Mouse (Mus musculus): ENCODE measurements around the gene Atxn7l1. TPM values are rescaled to one million over a fixed set of nuclear protein-coding genes. Genes with fewer than 3 reads are reported as not detected.
"Not testable (repeated sequence)": the region's sequence is repeated elsewhere in the genome, so short reads cannot be mapped to it uniquely, and the experiment has no call there.

Gene Atxn7l1
- polyA plus RNA-seq, 1 experiment from 2014 or later: 25.7 TPM

DNA sequence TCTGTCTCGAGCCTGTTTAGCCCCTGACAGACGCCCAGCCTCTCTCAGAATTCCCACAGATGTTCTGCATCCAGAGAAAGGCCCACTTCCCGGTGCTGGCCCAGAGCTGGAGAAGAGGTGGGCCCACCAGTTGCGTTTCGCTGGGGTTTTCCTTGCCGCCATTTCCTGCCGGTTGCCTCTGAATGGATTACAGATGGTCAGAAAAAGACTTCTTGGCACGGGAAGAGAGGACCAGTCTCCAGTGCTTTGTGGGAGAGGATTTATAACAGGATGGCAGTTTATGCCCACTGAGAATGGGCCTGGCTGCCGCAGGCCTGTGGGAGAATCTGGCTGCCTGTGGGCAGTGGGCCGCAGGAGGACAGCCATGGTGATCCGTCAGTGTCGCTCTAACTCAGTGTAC, 15.0 kb downstream of the Atxn7l1 start:
- Histone ChIP-seq H3K9ac (no peak overlapping the region), H3K4me1 (replicated peaks; ENCODE audit: control insufficient read depth, insufficient read depth, low read length) (peaks cover 6% of the 10 kb centered on the region), H3K9me3 (ENCODE audit: control insufficient read depth, low read length) (no peaks in the 10 kb centered on the region), H3K36me3 (replicated peaks; ENCODE audit: control insufficient read depth, insufficient read depth) (no peaks in the 10 kb centered on the region), H3K27me3 (ENCODE audit: control insufficient read depth, insufficient read depth, low read length) (no peaks in the 10 kb centered on the region), H3K4me2 (replicated peaks) (no peak overlapping the region), H3K27ac (peak overlapping the region; percentile 32), H3K4me3 (replicated peaks; ENCODE audit: low read length) (no peak overlapping the region)
- DNase-seq (ENCODE audit: low spot score) (peak; percentile 55), ATAC-seq (ENCODE audit: low FRiP score) (peak; percentile 78; the same call in 1 of the 2 replicates)
- WGBS: 29% methylated on average over 12 of the region's 12 CpGs

DNA sequence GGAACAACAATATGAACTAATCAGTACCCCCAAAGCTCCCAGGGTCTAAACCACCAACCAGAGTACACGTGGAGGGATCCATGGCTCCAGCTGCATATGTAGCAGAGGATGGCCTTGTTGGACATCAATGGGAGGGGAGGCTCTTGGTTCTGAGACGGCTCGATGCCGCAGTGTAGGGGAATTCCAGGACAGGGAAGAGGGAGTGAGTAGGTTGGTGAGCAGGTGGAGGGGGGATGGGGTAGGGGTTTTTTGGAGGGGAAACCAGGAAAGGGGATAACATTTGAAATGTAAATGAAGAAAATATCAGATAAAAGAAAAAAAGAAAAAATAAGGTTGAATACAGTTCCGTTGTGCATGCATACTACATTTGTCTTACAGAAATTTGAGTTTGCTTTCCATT, 16.5 kb downstream of the Atxn7l1 start:
- not testable (repeated sequence) for H3K9me3 ChIP-seq (ENCODE audit: control insufficient read depth, low read length); H3K4me2 ChIP-seq (replicated peaks); H3K4me3 ChIP-seq (replicated peaks; ENCODE audit: low read length); H3K4me1 ChIP-seq (replicated peaks; ENCODE audit: control insufficient read depth, insufficient read depth, low read length); H3K36me3 ChIP-seq (replicated peaks; ENCODE audit: control insufficient read depth, insufficient read depth); H3K27me3 ChIP-seq (ENCODE audit: control insufficient read depth, insufficient read depth, low read length); DNase-seq (ENCODE audit: low spot score); H3K27ac ChIP-seq; H3K9ac ChIP-seq; ATAC-seq (ENCODE audit: low FRiP score)
- 96% methylated on average over 5 of the region's 5 CpGs for WGBS

DNA sequence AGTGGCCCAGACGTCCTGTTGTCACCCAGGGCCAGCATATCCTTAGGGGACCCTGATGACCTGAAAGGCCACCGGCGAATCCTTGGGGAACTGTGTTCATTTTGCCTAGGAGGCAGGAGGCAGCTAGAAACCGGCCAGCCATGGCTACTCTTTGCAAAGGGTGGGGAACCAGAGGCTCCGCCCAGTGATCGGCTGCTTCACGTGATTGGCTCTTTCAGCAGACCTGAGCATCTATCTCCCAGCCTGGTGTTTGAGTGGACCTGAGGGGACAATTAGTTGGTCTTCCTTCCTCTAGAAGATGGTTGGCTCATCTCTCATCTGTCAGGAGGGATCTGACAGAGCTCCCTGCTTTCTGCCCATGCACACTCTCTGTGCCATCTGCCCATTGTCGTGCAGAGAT, 19.2 kb downstream of the Atxn7l1 start:
- ATAC-seq (ENCODE audit: low FRiP score) (no peak), DNase-seq (ENCODE audit: low spot score) (no peak)
- no peak overlapping the region for H3K27ac ChIP-seq
- H3K9ac ChIP-seq: no peak overlapping the region
- 55% methylated on average over 8 of the region's 8 CpGs for WGBS
- no peaks in the 10 kb centered on the region for H3K36me3 ChIP-seq (replicated peaks; ENCODE audit: control insufficient read depth, insufficient read depth)
- H3K4me3 ChIP-seq (replicated peaks; ENCODE audit: low read length): no peak overlapping the region
- H3K27me3 ChIP-seq (ENCODE audit: control insufficient read depth, insufficient read depth, low read length): no peaks in the 10 kb centered on the region
- no peak overlapping the region for H3K4me2 ChIP-seq (replicated peaks)
- H3K4me1 ChIP-seq (replicated peaks; ENCODE audit: control insufficient read depth, insufficient read depth, low read length): peaks cover 6% of the 10 kb centered on the region
- no peaks in the 10 kb centered on the region for H3K9me3 ChIP-seq (ENCODE audit: control insufficient read depth, low read length)

DNA sequence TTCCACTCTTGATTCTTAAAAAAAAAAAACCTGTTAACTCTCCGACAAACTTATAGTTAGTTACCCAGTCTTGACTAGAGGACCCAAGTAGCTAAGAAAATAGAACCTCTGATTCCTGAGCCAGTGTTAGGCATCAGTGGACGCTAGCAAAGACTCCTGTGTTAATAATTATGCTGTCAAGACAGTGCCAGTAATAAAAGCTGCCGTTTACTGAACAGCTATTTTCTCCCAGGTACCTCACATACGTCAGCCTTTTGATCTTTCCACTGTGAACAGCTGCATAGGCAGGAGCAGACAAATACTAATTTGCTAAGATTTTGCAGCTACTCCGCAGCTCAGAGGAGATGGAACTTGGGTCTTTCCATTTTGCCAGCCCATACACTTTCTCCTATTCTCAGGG, 20.1 kb downstream of the Atxn7l1 start:
- ATAC-seq (ENCODE audit: low FRiP score) (no peak), DNase-seq (ENCODE audit: low spot score) (no peak)
- Histone ChIP-seq H3K27ac (no peak overlapping the region), H3K4me3 (replicated peaks; ENCODE audit: low read length) (no peak overlapping the region), H3K4me1 (replicated peaks; ENCODE audit: control insufficient read depth, insufficient read depth, low read length) (peaks cover 3% of the 10 kb centered on the region), H3K9me3 (ENCODE audit: control insufficient read depth, low read length) (no peaks in the 10 kb centered on the region), H3K36me3 (replicated peaks; ENCODE audit: control insufficient read depth, insufficient read depth) (no peaks in the 10 kb centered on the region), H3K4me2 (replicated peaks) (no peak overlapping the region), H3K9ac (no peak overlapping the region), H3K27me3 (ENCODE audit: control insufficient read depth, insufficient read depth, low read length) (no peaks in the 10 kb centered on the region)
- 83% methylated on average over 5 of the region's 5 CpGs for WGBS

DNA sequence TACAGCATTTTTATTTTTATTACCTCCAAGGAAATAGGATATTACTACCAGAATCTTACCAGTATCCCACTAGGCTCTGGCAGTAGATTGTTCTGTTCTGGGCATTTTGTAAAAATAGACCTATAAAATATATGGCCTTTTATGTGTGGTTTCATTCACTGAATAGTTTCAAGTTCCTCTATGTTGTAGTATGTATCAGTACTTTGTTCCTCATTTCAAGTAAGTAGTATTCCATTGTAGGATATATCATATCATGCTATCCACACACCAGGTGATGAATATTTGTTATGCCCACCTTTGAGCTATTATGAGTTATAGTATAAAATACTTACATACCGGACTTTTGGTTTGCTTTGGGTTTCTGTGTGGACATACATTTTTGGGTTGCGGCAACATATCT, 21.0 kb downstream of the Atxn7l1 start:
- 99% methylated on average over 2 of the region's 2 CpGs for WGBS
- DNase-seq (ENCODE audit: low spot score) (no peak), ATAC-seq (ENCODE audit: low FRiP score) (no peak)
- no peak overlapping the region for H3K9ac ChIP-seq
- no peak overlapping the region for H3K4me2 ChIP-seq (replicated peaks)
- H3K27ac ChIP-seq: no peak overlapping the region
- no peaks in the 10 kb centered on the region for H3K27me3 ChIP-seq (ENCODE audit: control insufficient read depth, insufficient read depth, low read length)
- no peaks in the 10 kb centered on the region for H3K36me3 ChIP-seq (replicated peaks; ENCODE audit: control insufficient read depth, insufficient read depth)
- H3K9me3 ChIP-seq (ENCODE audit: control insufficient read depth, low read length): no peaks in the 10 kb centered on the region
- 0 out of 2 replicates have a peak, but pooled peaks cover 6% of the 10 kb centered on the region for H3K4me1 ChIP-seq (replicated peaks; ENCODE audit: control insufficient read depth, insufficient read depth, low read length)
- no peak overlapping the region for H3K4me3 ChIP-seq (replicated peaks; ENCODE audit: low read length)

DNA sequence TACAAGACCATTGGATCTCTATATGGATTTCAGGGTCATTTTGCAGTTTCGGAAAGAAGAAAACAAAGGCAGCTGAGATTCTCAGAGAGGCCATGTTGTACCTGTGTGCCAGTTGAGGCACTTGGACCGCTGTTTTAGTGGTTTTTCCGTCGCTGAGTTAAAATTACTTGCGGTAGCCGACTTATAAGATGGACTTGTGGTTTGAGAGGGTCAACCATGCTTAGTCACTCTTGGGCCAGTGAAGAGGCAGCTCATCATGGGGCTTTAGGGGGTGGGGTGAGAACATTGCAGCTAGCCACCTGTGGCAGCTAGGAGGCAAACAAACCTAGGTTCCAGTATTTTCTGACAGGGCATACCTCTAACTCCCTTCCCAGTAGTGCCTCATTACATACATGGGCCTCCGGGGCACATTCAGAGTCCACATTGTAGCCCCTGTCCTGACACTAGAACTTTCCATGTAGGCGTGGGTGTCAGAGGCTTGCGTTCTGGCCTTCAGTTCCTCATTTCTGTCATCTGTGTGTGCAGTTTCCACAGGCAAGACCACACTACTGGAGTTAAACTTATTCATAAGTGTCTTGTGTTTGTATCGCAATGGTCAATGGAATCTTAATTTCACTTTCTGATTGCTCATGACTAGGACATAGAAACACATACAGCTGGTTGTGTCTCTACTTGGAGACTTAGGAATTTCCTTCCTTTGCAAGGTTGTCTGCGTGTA, 22.4 kb downstream of the Atxn7l1 start:
- ATAC-seq (ENCODE audit: low FRiP score): no peak
- no peak for DNase-seq (ENCODE audit: low spot score)
- WGBS: 95% methylated on average over 11 of the region's 11 CpGs

DNA sequence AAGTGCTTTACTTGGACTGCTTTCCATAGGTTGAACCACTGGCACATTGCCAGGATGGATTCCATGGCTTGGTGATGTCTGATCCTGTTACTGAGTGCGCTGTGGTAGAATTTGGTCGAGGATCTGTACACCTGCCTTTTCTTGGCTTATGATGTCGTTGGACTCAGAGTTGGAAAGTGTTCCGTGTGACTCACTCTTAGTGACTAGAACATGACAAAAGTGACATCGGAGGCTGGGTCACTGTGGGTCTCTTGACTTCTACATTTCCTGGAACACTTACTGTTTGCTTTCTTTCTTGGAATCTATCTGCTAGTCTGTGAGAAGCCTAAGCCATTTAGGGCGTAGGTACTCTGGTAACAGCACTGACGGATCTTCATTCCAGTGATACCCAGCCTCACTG, 23.3 kb downstream of the Atxn7l1 start:
- 94% methylated on average over 7 of the region's 7 CpGs for WGBS
- Histone ChIP-seq H3K27me3 (ENCODE audit: control insufficient read depth, insufficient read depth, low read length) (no peaks in the 10 kb centered on the region), H3K27ac (no peak overlapping the region), H3K4me1 (replicated peaks; ENCODE audit: control insufficient read depth, insufficient read depth, low read length) (peaks cover 19% of the 10 kb centered on the region), H3K4me3 (replicated peaks; ENCODE audit: low read length) (no peak overlapping the region), H3K36me3 (replicated peaks; ENCODE audit: control insufficient read depth, insufficient read depth) (no peaks in the 10 kb centered on the region), H3K9ac (no peak overlapping the region), H3K9me3 (ENCODE audit: control insufficient read depth, low read length) (no peaks in the 10 kb centered on the region), H3K4me2 (replicated peaks) (no peak overlapping the region)
- ATAC-seq (ENCODE audit: low FRiP score) (no peak), DNase-seq (ENCODE audit: low spot score) (no peak)

More for the DNA sequence above, 22.4 kb downstream of the Atxn7l1 start:
- Histone ChIP-seq H3K4me3 (replicated peaks; ENCODE audit: low read length) (no peak overlapping the region), H3K4me2 (replicated peaks) (no peak overlapping the region), H3K4me1 (replicated peaks; ENCODE audit: control insufficient read depth, insufficient read depth, low read length) (peaks cover 10% of the 10 kb centered on the region; the same call in 1 of the 2 replicates), H3K27ac (no peak overlapping the region), H3K36me3 (replicated peaks; ENCODE audit: control insufficient read depth, insufficient read depth) (no peaks in the 10 kb centered on the region), H3K9ac (no peak overlapping the region), H3K27me3 (ENCODE audit: control insufficient read depth, insufficient read depth, low read length) (no peaks in the 10 kb centered on the region), H3K9me3 (ENCODE audit: control insufficient read depth, low read length) (no peaks in the 10 kb centered on the region)

DNA sequence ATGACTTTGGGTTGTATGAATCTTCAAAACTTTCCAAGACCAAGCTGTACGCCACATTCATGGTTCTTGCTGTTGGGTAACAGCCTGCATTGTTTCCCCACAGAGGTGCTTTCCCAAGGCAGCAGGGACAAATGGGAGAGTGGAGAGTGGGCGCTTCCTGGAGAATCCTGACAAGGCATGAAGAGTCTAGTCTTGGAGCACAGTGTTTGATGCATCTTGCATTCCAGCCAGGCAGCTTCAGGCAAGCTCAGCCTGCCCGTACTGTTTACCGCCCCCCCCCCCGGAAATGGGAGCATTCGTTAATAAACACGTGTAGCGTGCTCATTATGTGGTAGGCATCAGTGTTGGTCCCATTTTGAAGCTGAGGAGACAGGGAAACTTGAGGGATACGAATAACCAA, 25.4 kb downstream of the Atxn7l1 start:
- ATAC-seq (ENCODE audit: low FRiP score) (no peak), DNase-seq (ENCODE audit: low spot score) (no peak)
- 82% methylated on average over 9 of the region's 9 CpGs for WGBS
- no peaks in the 10 kb centered on the region for H3K36me3 ChIP-seq (replicated peaks; ENCODE audit: control insufficient read depth, insufficient read depth)
- H3K9me3 ChIP-seq (ENCODE audit: control insufficient read depth, low read length): no peaks in the 10 kb centered on the region
- H3K4me3 ChIP-seq (replicated peaks; ENCODE audit: low read length): no peak overlapping the region
- H3K27me3 ChIP-seq (ENCODE audit: control insufficient read depth, insufficient read depth, low read length): no peaks in the 10 kb centered on the region
- H3K9ac ChIP-seq: no peak overlapping the region
- no peak overlapping the region for H3K4me2 ChIP-seq (replicated peaks)
- peaks cover 30% of the 10 kb centered on the region for H3K4me1 ChIP-seq (replicated peaks; ENCODE audit: control insufficient read depth, insufficient read depth, low read length)
- H3K27ac ChIP-seq: no peak overlapping the region

DNA sequence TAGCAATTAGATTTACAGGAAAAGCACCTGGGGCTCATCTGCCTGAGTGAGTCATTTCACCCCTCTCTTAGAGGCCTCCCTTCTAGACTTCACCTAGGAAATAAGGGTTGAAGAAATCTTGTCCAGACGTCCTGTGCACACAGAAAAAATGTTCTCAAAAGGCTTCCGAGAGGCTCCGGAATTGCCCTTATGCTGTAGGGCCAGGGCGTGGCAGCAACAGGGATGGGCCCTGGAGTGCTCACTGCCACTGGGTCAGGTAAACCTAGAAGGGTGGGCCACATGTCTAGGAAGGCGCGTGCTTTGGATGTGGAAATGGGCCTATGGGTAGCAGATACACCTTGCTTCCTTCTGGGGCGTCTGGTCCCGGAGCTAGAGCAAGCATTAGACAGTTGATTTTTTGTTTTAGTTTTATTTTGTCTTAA, 26.2 kb downstream of the Atxn7l1 start:
- H3K27ac ChIP-seq: no peak overlapping the region
- WGBS: 92% methylated on average over 8 of the region's 8 CpGs

DNA sequence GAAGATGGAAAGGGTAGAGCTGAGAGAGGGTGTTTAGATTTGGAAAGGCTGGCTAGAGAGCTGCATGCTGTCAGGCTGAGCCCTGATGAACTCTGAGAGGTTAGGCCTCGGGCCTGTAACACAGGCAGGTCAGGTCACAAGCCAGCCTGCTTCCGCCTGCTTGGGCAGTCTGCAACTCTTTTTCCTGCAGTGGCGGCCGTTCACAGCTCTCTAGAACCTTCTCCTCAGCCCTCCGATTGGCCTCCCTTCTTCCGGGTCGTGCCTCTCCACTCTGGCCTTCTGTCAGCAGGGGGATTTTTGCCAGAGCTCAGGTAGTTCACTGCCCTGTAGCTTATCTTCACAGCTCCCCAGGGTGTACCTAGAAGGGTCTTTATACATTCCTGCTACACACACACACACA, 26.7 kb downstream of the Atxn7l1 start:
- no peak for ATAC-seq (ENCODE audit: low FRiP score)
- no peak for DNase-seq (ENCODE audit: low spot score)
- H3K4me2 ChIP-seq (replicated peaks): no peak overlapping the region
- H3K27ac ChIP-seq: no peak overlapping the region
- no peaks in the 10 kb centered on the region for H3K27me3 ChIP-seq (ENCODE audit: control insufficient read depth, insufficient read depth, low read length)
- no peak overlapping the region for H3K9ac ChIP-seq
- no peaks in the 10 kb centered on the region for H3K36me3 ChIP-seq (replicated peaks; ENCODE audit: control insufficient read depth, insufficient read depth)
- no peak overlapping the region for H3K4me3 ChIP-seq (replicated peaks; ENCODE audit: low read length)
- 61% methylated on average over 7 of the region's 7 CpGs for WGBS
- no peaks in the 10 kb centered on the region for H3K9me3 ChIP-seq (ENCODE audit: control insufficient read depth, low read length)
- peaks cover 30% of the 10 kb centered on the region for H3K4me1 ChIP-seq (replicated peaks; ENCODE audit: control insufficient read depth, insufficient read depth, low read length)

More for the DNA sequence above, 26.2 kb downstream of the Atxn7l1 start:
- Histone ChIP-seq H3K4me1 (replicated peaks; ENCODE audit: control insufficient read depth, insufficient read depth, low read length) (peaks cover 30% of the 10 kb centered on the region), H3K4me2 (replicated peaks) (no peak overlapping the region), H3K9ac (no peak overlapping the region), H3K36me3 (replicated peaks; ENCODE audit: control insufficient read depth, insufficient read depth) (no peaks in the 10 kb centered on the region), H3K27me3 (ENCODE audit: control insufficient read depth, insufficient read depth, low read length) (no peaks in the 10 kb centered on the region), H3K9me3 (ENCODE audit: control insufficient read depth, low read length) (no peaks in the 10 kb centered on the region), H3K4me3 (replicated peaks; ENCODE audit: low read length) (no peak overlapping the region)
- no peak for ATAC-seq (ENCODE audit: low FRiP score)
- no peak for DNase-seq (ENCODE audit: low spot score)
